Mouse (Mus musculus): ENCODE measurements at regions not wholly inside any gene's neighbourhood (a gene's known extent, or its start where the extent isn't known, plus 50 kb on each side); places are given as distances from the start of the nearest gene placed in this dataset.

- no peak for TF ChIP-seq CTCF (IDR thresholded peaks at IDR 0.05 in 2 of 3, conservative IDR thresholded peaks at IDR 0.05 in 1 of 3; ENCODE audit: control insufficient read depth in 1 of 3, insufficient read depth in 1 of 3, low read depth in 2 of 3, low read length in 3 of 3, poor library complexity in 1 of 3, severe bottlenecking in 1 of 3)
- no peak for TF ChIP-seq USF2 (IDR thresholded peaks at IDR 0.05; ENCODE audit: borderline replicate concordance in 1 of 2, insufficient read depth in 1 of 2, low read depth in 1 of 2, low read length in 2 of 2)
- no peak for TF ChIP-seq EP300 (IDR thresholded peaks at IDR 0.05; ENCODE audit: low read depth in 1 of 2, low read length in 2 of 2)
- no peak for TF ChIP-seq MAFK (IDR thresholded peaks at IDR 0.05; ENCODE audit: borderline replicate concordance, low read depth, low read length)
- no peak for TF ChIP-seq MXI1 (IDR thresholded peaks at IDR 0.05; ENCODE audit: low read depth, low read length)
- no peak for TF ChIP-seq JUND (IDR thresholded peaks at IDR 0.05; ENCODE audit: low read depth, low read length)
- TF ChIP-seq POLR2A (IDR thresholded peaks at IDR 0.05; ENCODE audit: control insufficient read depth in 1 of 2, insufficient read depth in 1 of 2, low read depth in 1 of 2, low read length in 2 of 2, poor library complexity in 1 of 2), result no peak
Observed at GRCm38 (mm10) chr2:159079836-159080235, 285.2 kb downstream of the Dhx35 start.
